Mouse (Mus musculus): ENCODE measurements around the gene Med29. TPM values are rescaled to one million over a fixed set of nuclear protein-coding genes. Genes with fewer than 3 reads are reported as not detected.

Gene Med29
- total RNA-seq, 4 experiments from 2014 or later: 16.0 to 20.2 (median 17.1) TPM

GRCm38 (mm10) chr7:28354596-28354995 lies 37.9 kb downstream of the Med29 start:
- no peak for DNase-seq (ENCODE audit: low spot score in 2 of 2)

- DNase-seq (ENCODE audit: low spot score in 2 of 2): no peak
Measured at GRCm38 (mm10) chr7:28354113-28354581, 38.4 kb downstream of the Med29 start.

GRCm38 (mm10) chr7:28353267-28353666 lies 39.2 kb downstream of the Med29 start:
- no peak for DNase-seq (ENCODE audit: low spot score in 2 of 2)

GRCm38 (mm10) chr7:28351676-28352191 lies 40.8 kb downstream of the Med29 start:
- no peak for DNase-seq (ENCODE audit: low spot score in 2 of 2)

GRCm38 (mm10) chr7:28350155-28350883 lies 42.2 kb downstream of the Med29 start, which contains the start of gene Rps16:
Gene Rps16, plus strand, starts transcription at chr7:28350652.
- peak; percentile 96 to 97 for DNase-seq (ENCODE audit: low spot score in 2 of 2)

- DNase-seq (ENCODE audit: low spot score in 2 of 2): no peak
Measured at GRCm38 (mm10) chr7:28348601-28349000, 43.9 kb downstream of the Med29 start.

GRCm38 (mm10) chr7:28347746-28348145 lies 44.8 kb downstream of the Med29 start:
- DNase-seq (ENCODE audit: low spot score in 2 of 2): no peak

- DNase-seq (ENCODE audit: low spot score in 2 of 2): peak in 1 of 2 experiments; percentile 65
Measured at GRCm38 (mm10) chr7:28344637-28345036, 47.9 kb downstream of the Med29 start.

GRCm38 (mm10) chr7:28341381-28341780 lies 51.1 kb downstream of the Med29 start:
- no peak for DNase-seq (ENCODE audit: low spot score in 2 of 2)

- DNase-seq (ENCODE audit: low spot score in 2 of 2): peak in 1 of 2 experiments; percentile 30
Measured at GRCm38 (mm10) chr7:28339213-28339917, 53.1 kb downstream of the Med29 start.

- peak; percentile 96 to 97 for DNase-seq (ENCODE audit: low spot score in 2 of 2)
Measured at GRCm38 (mm10) chr7:28338108-28338998, 54.2 kb downstream of the Med29 start, which contains the start of gene Supt5. Gene Supt5, minus strand, starts transcription at chr7:28338746.

Other genes with a start within 250 kb of the Med29 start
- gene Fbl, start 223.0 kb downstream of the Med29 start, total RNA-seq (2022): 10 to 100 TPM; 44.6 to 56.7 (median 54.5) TPM
- 10 to 100 TPM; 39.6 to 52.5 (median 46.4) TPM for gene Dyrk1b, start 213.2 kb downstream of the Med29 start, total RNA-seq (2022)
- 10 to 100 TPM; 48.7 to 58.6 (median 56.9) TPM for gene Eid2, start 124.8 kb downstream of the Med29 start, total RNA-seq (2022)
- 10 to 100 TPM; 29.9 to 39.5 (median 31.7) TPM for gene Eid2b, start 115.0 kb downstream of the Med29 start, total RNA-seq (2022)
- gene Selenov, start 101.5 kb downstream of the Med29 start, total RNA-seq (2022): under 1 TPM in 2 of 4 experiments, not detected in 2; 0.70 to 0.98 TPM
- gene Dll3, start 90.5 kb downstream of the Med29 start, total RNA-seq (2022): 1 to 10 TPM; 1.1 to 2.2 (median 1.7) TPM
- gene Timm50, start 80.6 kb downstream of the Med29 start, total RNA-seq (2022): 10 to 100 TPM; 41.2 to 54.2 (median 46.0) TPM
- gene Supt5, start 54.0 kb downstream of the Med29 start, total RNA-seq (2022): 100 to 1,000 TPM; 119 to 125 (median 122) TPM
- 100 to 1,000 TPM; 531 to 646 (median 582) TPM for gene Rps16, start 42.1 kb downstream of the Med29 start, total RNA-seq (2022)
- gene Plekhg2, start 20.1 kb downstream of the Med29 start, total RNA-seq (2022): 1 to 10 TPM; 5.8 to 7.8 (median 6.5) TPM
- 1 to 10 TPM; 1.8 to 7.9 (median 5.0) TPM for gene Zfp36, start 12.5 kb downstream of the Med29 start, total RNA-seq (2022)
- 10 to 100 TPM; 72.9 to 77.5 (median 75.4) TPM for gene Paf1, start 243 bp upstream of the Med29 start, total RNA-seq (2022)
- 1 to 10 TPM; 1.6 to 5.2 (median 3.2) TPM for gene Gmfg, start 44.7 kb upstream of the Med29 start, total RNA-seq (2022)
- gene Lrfn1, start 59.3 kb upstream of the Med29 start, total RNA-seq (2022): 10 to 100 TPM; 68.2 to 77.3 (median 71.5) TPM
- not detected for gene Ifnl2, start 117.7 kb upstream of the Med29 start, total RNA-seq (2022)
- gene Ifnl3, start 130.1 kb upstream of the Med29 start, total RNA-seq (2022): not detected
- gene Sycn, start 148.2 kb upstream of the Med29 start, total RNA-seq (2022): not detected
- gene Nccrp1, start 154.5 kb upstream of the Med29 start, total RNA-seq (2022): under 1 TPM in 1 of 4 experiments, not detected in 3; 0.36 TPM
- gene Samd4b, start 205.4 kb upstream of the Med29 start, total RNA-seq (2022): 10 to 100 TPM; 62.6 to 73.9 (median 66.2) TPM
- gene Pak4, start 205.5 kb upstream of the Med29 start, total RNA-seq (2022): 10 to 100 TPM; 12.2 to 14.2 (median 13.1) TPM
- 1 to 10 TPM; 2.2 to 3.8 (median 2.4) TPM for gene Acp7, start 238.6 kb upstream of the Med29 start, total RNA-seq (2022)